Mouse (Mus musculus) stomach, embryonic 16.5 days (tissue): ENCODE results near the gene Gjb1. TPM values are rescaled to one million over a fixed set of nuclear protein-coding genes. Genes with fewer than 3 reads are reported as not detected.
A peak's percentile ranks its signal among the peaks of the same experiment; 100 is the strongest.
"Not testable (repeated sequence)": the region's sequence is repeated elsewhere in the genome, so short reads cannot be mapped to it uniquely, and the experiment has no call there.

ENCODE experiments used
- ATAC-seq: fragments of 200-750 bp; cut with Nextera tagmentation; 2 replicates; pipeline ENCODE4 v1.8.0; 2017; ENCODE audit warnings: moderate number of reproducible peaks, moderate TSS enrichment; ENCODE audit not compliant: insufficient read depth, low FRiP score
- H3K27ac ChIP-seq: fragments of 300-500 bp; sonication (generic); 2 replicates; pipeline ENCODE4 v1.5.1; 2014; ENCODE audit warnings: low read length
- H3K27me3 ChIP-seq: fragments of 300-500 bp; sonication (generic); 2 replicates; pipeline ENCODE4 v1.6.1; 2014; ENCODE audit warnings: low read length, control low read depth, mixed read lengths; ENCODE audit not compliant: control insufficient read depth, insufficient read depth
- H3K36me3 ChIP-seq: fragments of 300-500 bp; sonication (generic); 2 replicates; pipeline ENCODE4 v1.6.1; 2014; ENCODE audit warnings: low read length; ENCODE audit not compliant: control insufficient read depth, insufficient read depth
- H3K4me1 ChIP-seq: fragments of 300-500 bp; sonication (generic); 2 replicates; pipeline ENCODE4 v1.6.1; 2014; ENCODE audit warnings: low read length, control low read depth, mixed read lengths; ENCODE audit not compliant: control insufficient read depth, insufficient read depth
- H3K4me2 ChIP-seq: fragments of 300-500 bp; sonication (generic); 2 replicates; pipeline ENCODE4 v1.6.1; 2014; ENCODE audit warnings: low read depth, low read length, mixed read lengths
- H3K4me3 ChIP-seq: fragments of 300-500 bp; sonication (generic); replicated peaks from 2 replicates; pipeline ENCODE4 v1.5.1; 2014; ENCODE audit warnings: mild to moderate bottlenecking, low read length
- H3K9ac ChIP-seq: fragments of 300-500 bp; sonication (generic); 2 replicates; pipeline ENCODE4 v1.6.1; 2014; ENCODE audit warnings: low read length
- H3K9me3 ChIP-seq: fragments of 300-500 bp; sonication (generic); replicated peaks from 2 replicates; pipeline ENCODE4 v1.6.1; 2016; ENCODE audit warnings: low read length, control low read depth; ENCODE audit not compliant: control insufficient read depth
- WGBS: fragments of 180-500 bp; shearing (Covaris S2); extraction: QIAGEN DNeasy Blood & Tissue Kit; methylation state at CpG from one replicate; pipeline ENCODE4 v1.1.7; 2014; 5-methylcytosine and 5-hydroxymethylcytosine counted together
- polyA plus RNA-seq: library from polyadenylated mRNA; unstranded; fragments of >200 nt; fragmentation: Nextera tagmentation; extraction: Ambion mirVana; gene quantifications from 2 replicates; pipeline ENCODE4 v1.2.1, GENCODE M21; 2015

Gjb1 gene
- 28.1 and 31.6 TPM in 2 replicates for polyA plus RNA-seq

DNA sequence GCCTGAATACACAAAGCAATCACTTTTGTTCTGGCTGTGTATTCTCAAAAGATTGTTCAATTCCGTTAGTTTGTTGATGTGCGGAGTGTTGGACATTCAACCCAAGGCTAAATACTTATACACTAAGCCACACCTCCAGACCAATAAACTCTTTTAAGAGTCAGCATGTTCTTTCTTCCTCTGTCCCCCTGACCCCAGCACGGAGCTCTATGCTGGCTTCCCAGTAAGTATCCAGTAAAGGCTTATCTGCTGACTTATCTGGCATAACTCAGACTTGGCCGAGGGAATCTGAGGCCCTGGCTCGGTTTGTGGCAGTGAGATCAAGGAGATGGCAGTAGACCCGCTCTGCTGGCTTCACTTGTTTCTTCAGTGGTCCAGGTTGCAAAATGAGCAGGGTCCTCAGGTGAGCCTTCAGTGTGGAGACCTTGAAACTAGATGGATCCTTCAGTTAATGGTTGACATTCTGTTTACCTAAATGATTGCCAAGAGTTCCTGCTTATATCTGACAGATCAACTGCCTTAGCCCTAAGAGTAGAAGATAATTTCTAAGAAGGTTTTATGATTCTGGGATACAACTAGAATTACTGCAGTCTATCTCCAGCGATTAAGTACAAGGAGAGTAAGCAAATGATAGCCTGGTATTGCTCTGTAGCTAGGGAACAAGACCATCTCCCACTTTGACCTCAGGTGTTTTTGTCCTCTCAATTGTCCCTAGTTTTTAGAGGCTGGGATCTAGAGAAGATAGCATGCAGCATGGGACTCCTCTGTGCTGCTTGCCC is at the start of gene Gjb1:
Gjb1 (plus strand) TSS at position 189 of the 779 bp plus-strand sequence.
- no peak within 1 kb of the TSS for H3K4me2 ChIP-seq
- peak within 1 kb of the TSS; percentile 4; the same call in 1 of the 2 replicates for H3K4me3 ChIP-seq
- H3K9me3 ChIP-seq: no peaks in the 10 kb centered on the region
- H3K9ac ChIP-seq: no peak within 1 kb of the TSS
- 62% methylated on average over 7 of the region's 7 CpGs for WGBS
- H3K4me1 ChIP-seq: no peaks in the 10 kb centered on the region
- no peak within 1 kb of the TSS for H3K27ac ChIP-seq
- H3K27me3 ChIP-seq: peaks cover 2% of the 10 kb centered on the region; the same call in 1 of the 2 replicates
- no peaks in the 10 kb centered on the region for H3K36me3 ChIP-seq
- no peak for ATAC-seq

DNA sequence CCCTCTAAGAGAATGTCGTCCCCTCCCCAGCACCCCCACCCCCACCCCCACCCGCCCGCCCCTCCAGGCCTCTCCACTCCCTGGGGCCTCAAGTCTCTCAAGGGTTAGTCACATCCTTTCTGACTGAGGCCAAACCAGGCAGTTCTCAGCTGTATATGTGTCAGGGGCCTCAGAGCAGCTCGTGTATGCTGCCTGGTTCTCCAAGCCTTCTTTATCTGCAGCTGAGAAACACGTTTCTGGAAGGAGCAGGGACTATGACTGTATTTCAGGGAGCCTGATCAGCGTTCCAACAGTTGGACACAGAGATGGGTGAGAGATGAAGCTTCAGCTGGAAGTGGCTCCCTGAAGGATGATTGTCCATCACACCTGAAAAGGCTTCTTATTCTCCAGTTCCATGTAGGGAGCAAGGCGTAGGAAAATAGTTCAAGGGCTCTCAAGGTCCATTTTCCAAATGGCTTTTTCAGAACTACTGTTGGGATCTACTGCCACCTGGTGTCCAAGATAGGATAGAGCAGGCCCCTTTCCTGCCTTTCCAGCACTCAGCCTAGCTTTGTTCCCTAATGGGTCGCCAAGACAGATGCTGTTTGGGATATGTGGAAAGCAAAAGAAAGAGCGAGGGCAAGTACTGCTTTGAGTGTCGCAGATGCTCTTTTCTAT is 46.7 kb upstream of the Gjb1 start:
- H3K4me2 ChIP-seq: no peak overlapping the region
- H3K27me3 ChIP-seq: no peaks in the 10 kb centered on the region
- no peak overlapping the region for H3K4me3 ChIP-seq
- WGBS: 23% methylated on average over 10 of the region's 10 CpGs
- peak overlapping the region; percentile 52; the same call in 1 of the 2 replicates for H3K9ac ChIP-seq
- H3K9me3 ChIP-seq: no peaks in the 10 kb centered on the region
- no peak for ATAC-seq
- H3K27ac ChIP-seq: peak overlapping the region; percentile 69
- no peaks in the 10 kb centered on the region for H3K4me1 ChIP-seq
- H3K36me3 ChIP-seq: no peaks in the 10 kb centered on the region

DNA sequence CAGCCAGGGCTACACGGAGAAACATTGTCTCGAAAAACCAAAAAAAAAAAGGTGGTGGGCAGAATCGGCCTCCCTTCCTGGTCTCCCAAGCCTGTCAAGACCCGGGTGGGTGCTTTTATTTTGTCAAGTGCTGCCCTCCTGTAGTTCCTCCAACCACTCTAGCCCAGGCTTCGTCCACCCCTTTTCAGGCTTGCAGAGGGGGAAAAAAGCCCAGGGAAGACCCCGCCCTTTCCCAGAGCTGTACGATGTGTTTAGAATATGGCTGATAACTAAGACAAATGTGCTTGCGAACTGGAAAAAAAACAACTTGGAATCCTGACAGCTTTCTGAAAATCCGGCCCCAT is 44.2 kb upstream of the Gjb1 start:
- WGBS: 28% methylated on average over 9 of the region's 9 CpGs
- peak overlapping the region; percentile 71 for H3K9ac ChIP-seq
- peak overlapping the region; percentile 39 for H3K4me3 ChIP-seq

DNA sequence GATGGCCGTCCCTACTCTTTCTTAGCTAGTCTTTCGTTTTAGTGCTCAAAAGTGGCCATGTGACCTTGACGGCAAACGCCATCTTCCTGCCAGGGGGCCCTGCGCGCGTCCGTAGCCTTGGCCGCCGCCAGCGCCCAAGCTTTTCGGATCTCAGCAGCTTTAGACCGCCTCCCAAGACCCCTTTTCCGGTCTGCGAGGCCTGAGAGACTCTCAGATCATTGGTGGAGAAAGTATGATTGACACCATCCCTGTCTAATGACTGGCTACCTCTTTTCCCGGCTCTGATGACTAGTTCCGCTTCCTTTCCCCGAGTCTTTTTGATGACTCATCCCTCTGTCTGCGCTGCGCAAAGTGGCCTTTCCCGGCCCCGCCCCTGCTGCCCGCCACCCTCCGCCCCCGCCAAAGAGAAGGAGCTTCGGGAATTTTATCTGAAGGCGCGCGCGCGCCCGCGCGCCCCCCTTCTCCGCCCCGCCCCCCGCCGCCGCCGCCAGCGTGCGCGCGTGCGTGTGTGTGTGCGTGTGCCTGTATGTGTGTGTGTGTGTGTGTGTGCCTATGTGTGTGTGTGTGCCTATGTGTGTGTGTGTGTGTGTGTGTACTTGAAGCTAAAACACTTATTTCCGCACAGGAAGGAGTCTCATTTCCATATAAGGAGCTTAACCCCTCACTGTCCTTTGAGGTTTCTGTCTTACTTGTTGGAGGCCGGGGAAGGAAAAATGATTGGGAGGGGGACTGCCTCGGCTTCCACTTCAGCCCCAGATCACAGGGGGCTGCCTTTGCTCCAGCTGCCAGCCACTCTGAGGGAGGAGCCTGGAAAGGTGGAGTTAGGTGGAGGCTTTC is 43.6 kb upstream of the Gjb1 start:
- H3K36me3 ChIP-seq: no peaks in the 10 kb centered on the region
- 15% methylated on average over 42 of the region's 49 CpGs for WGBS
- H3K4me3 ChIP-seq: peak overlapping the region; percentile 43
- peak overlapping the region; percentile 64 for H3K4me2 ChIP-seq
- ATAC-seq: peak; percentile 96
- H3K4me1 ChIP-seq: no peaks in the 10 kb centered on the region
- peak overlapping the region; percentile 95 for H3K27ac ChIP-seq
- H3K27me3 ChIP-seq: no peaks in the 10 kb centered on the region
- H3K9me3 ChIP-seq: no peaks in the 10 kb centered on the region
- H3K9ac ChIP-seq: peak overlapping the region; percentile 71

More for the DNA sequence above, 44.2 kb upstream of the Gjb1 start:
- peak overlapping the region; percentile 51 for H3K4me2 ChIP-seq
- H3K27ac ChIP-seq: peak overlapping the region; percentile 95
- ATAC-seq: peak; percentile 52; the same call in 1 of the 2 replicates
- H3K9me3 ChIP-seq: no peaks in the 10 kb centered on the region
- H3K27me3 ChIP-seq: no peaks in the 10 kb centered on the region
- no peaks in the 10 kb centered on the region for H3K4me1 ChIP-seq
- H3K36me3 ChIP-seq: no peaks in the 10 kb centered on the region

DNA sequence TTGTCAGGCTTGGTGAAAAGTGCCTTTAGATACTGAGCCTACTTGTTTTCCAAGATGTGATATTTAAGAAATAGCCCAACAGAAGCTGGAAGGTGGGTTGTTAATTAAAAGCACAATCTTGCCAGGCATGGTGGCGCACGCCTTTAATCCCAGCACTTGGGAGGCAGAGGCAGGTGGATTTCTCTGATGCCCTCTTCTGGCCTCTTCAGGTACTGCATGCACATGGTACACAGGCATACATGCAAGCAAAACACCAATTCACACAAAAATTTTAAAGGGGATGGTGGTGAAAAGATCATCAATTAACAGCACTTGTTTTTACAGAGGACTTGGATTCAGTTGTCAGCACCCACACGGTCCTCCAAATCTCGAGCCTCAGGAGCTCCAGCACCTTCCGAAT is 41.6 kb upstream of the Gjb1 start:
- Histone ChIP-seq H3K9me3 (no peaks in the 10 kb centered on the region), H3K4me1 (no peaks in the 10 kb centered on the region), H3K9ac (no peak overlapping the region), H3K4me2 (no peak overlapping the region), H3K27me3 (no peaks in the 10 kb centered on the region), H3K4me3 (no peak overlapping the region), H3K36me3 (no peaks in the 10 kb centered on the region), H3K27ac (no peak overlapping the region)
- 89% methylated on average over 5 of the region's 5 CpGs for WGBS
- ATAC-seq: no peak

DNA sequence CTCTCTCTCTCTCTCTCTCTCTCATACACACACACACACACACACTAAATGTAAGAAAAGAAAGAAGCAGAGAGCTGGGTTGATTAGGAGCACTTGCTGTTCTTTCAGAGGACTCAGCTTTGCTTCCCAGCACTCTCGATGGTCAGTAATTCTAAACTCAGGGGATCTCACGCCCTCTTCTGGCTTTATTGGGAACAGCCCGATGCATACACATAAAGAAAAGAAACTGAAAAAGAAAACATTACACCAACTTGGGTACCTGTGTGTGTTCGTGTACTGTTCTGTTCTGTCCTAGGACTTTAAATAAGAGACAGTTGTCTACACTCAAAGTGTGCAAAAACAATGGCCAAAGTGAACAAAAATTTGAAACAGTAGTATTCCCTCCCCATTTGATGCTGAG is 37.5 kb upstream of the Gjb1 start:
- H3K4me2 ChIP-seq: no peak overlapping the region
- no peaks in the 10 kb centered on the region for H3K9me3 ChIP-seq
- H3K36me3 ChIP-seq: no peaks in the 10 kb centered on the region
- 46% methylated on average over 4 of the region's 4 CpGs for WGBS
- no peak overlapping the region for H3K4me3 ChIP-seq
- H3K4me1 ChIP-seq: no peaks in the 10 kb centered on the region
- H3K27me3 ChIP-seq: no peaks in the 10 kb centered on the region
- H3K9ac ChIP-seq: no peak overlapping the region
- ATAC-seq: no peak
- no peak overlapping the region for H3K27ac ChIP-seq

DNA sequence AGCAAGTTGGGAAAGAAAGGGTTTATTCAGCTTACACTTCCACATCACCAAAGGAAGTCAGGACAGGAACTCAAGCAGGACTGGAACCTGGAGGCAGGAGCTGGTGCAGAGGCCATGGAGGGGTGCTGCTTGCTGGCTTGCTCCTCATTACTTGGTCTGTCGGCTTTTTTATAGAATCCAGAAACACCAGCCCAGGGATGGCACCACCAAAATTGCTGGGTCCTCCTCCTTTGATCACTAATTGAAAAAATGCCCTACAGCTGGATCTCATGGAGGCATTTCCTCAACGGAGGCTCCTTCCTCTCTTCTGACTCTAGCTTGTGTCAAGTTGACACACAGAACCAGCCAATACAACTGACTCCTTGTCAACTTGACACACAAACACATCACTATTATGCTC is 33.3 kb upstream of the Gjb1 start:
- not testable (repeated sequence) for H3K9ac ChIP-seq, H3K36me3 ChIP-seq, H3K27ac ChIP-seq, H3K9me3 ChIP-seq, H3K4me1 ChIP-seq, H3K27me3 ChIP-seq, ATAC-seq, H3K4me3 ChIP-seq, H3K4me2 ChIP-seq
- WGBS: 64% methylated on average over 2 of the region's 2 CpGs

DNA sequence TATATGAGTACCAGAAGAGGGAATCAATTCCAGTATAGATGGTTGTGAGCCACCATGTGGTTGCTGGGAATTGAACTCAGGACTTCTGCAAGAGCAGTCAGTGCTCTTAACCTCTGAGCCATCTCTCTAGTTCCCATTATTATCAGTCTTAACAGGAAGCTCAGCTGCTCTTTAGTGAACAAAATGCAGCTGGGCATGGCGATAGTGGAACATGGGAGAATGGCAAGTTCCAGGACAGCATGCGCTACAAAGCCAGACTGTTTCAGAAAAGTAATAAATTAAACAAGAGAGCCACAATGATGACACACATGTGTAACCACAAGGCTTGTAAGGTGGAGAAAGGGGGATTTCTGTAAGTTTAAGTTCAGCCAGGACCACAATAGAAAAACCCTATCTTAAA is 30.7 kb upstream of the Gjb1 start:
- Histone ChIP-seq H3K27me3 (no peaks in the 10 kb centered on the region; the same call in 1 of the 2 replicates), H3K4me1 (no peaks in the 10 kb centered on the region), H3K27ac (no peak overlapping the region), H3K9ac (no peak overlapping the region), H3K4me3 (no peak overlapping the region), H3K36me3 (no peaks in the 10 kb centered on the region), H3K4me2 (no peak overlapping the region), H3K9me3 (no peaks in the 10 kb centered on the region)
- ATAC-seq: no peak
- 82% methylated on average over 2 of the region's 2 CpGs for WGBS

DNA sequence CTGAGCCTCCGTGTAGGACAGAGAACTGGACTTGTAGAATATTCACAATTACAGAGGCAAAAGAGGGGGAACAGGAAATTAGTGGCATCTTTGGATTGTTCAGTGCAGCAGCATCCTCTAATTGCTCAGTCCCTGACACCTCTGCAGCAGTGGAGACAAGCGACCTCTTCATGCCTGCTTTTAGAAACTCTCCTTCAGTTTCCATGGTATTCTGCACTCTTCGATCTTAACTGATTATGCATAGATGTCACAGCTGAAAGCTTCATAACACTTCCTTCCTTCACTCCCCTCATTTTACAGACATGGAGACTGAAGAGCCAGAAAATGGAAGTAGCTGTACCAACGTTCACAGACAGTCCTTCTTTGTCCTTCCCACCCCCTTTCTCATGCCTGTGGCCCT is 29.7 kb upstream of the Gjb1 start:
- no peak overlapping the region for H3K4me2 ChIP-seq
- no peak overlapping the region for H3K4me3 ChIP-seq
- H3K27ac ChIP-seq: no peak overlapping the region
- no peaks in the 10 kb centered on the region for H3K9me3 ChIP-seq
- no peaks in the 10 kb centered on the region; the same call in 1 of the 2 replicates for H3K27me3 ChIP-seq
- no peak overlapping the region for H3K9ac ChIP-seq
- ATAC-seq: no peak
- H3K36me3 ChIP-seq: no peaks in the 10 kb centered on the region
- H3K4me1 ChIP-seq: no peaks in the 10 kb centered on the region
- 62% methylated on average over 4 of the region's 4 CpGs for WGBS
